ENCODE assay signal across 10 mouse cellular contexts in genomic region chr14:119139381-119139950, GRCm38 (mm10). TPM values are rescaled to one million over a fixed set of nuclear protein-coding genes. Genes with fewer than 3 reads are reported as not detected.
DNase-seq lines count a peak whose midpoint lies in the region; ATAC-seq and TF ChIP-seq lines count a peak whose summit lies in the region.
"Had no signal": no experiment of that assay in that cellular context is flagged by ENCODE, and none has a peak within 500 bp of the region (broad histone marks: within the 10 kb centered on the region; RNA-seq: fewer than 3 reads in every experiment).

No protein-coding gene starts in this region.

- no peaks in the 10 kb centered on the region for H3K9me3 ChIP-seq in heart, embryonic 14.5 days (ENCODE audit: control insufficient read depth, low read length)
- no peaks in the 10 kb centered on the region for H3K9me3 ChIP-seq in hindbrain, postnatal 0 days (ENCODE audit: low read length)
- H3K9me3 ChIP-seq in stomach, embryonic 16.5 days (replicated peaks; ENCODE audit: control insufficient read depth, low read length): no peaks in the 10 kb centered on the region

- no peak overlapping the region for H3K9ac ChIP-seq in heart, embryonic 14.5 days (ENCODE audit: low read length)
- H3K9ac ChIP-seq in hindbrain, postnatal 0 days (replicated peaks; ENCODE audit: low read length): peak overlapping the region; percentile 69; the same call in 1 of the 2 replicates
- H3K9ac ChIP-seq in stomach, embryonic 16.5 days (ENCODE audit: low read length): no peak overlapping the region

- ATAC-seq in heart, embryonic 14.5 days (ENCODE audit: insufficient number of reproducible peaks, insufficient read depth, low FRiP score, low read depth): no peak
- ATAC-seq in hindbrain, postnatal 0 days: no peak
- ATAC-seq in stomach, embryonic 16.5 days (ENCODE audit: insufficient read depth, low FRiP score): no peak

- 36% methylated on average over 9 of the region's 9 CpGs for WGBS in heart, embryonic 14.5 days
- WGBS in hindbrain, postnatal 0 days: 28% methylated on average over 9 of the region's 9 CpGs
- WGBS in stomach, embryonic 16.5 days: 46% methylated on average over 9 of the region's 9 CpGs
- WGBS in thymus, adult 2 months: 62% methylated on average over 9 of the region's 9 CpGs

- H3K4me3 ChIP-seq in heart, embryonic 14.5 days (ENCODE audit: control insufficient read depth in 1 of 2, insufficient read depth in 1 of 2, low read depth in 1 of 2, low read length in 2 of 2): peak overlapping the region in 1 of 2 experiments; percentile 73; a peak in 2 of 4 replicates
- peak overlapping the region; percentile 75 for H3K4me3 ChIP-seq in hindbrain, postnatal 0 days (ENCODE audit: low read length)
- H3K4me3 ChIP-seq in stomach, embryonic 16.5 days (replicated peaks; ENCODE audit: low read length): peak overlapping the region; percentile 67; the same call in 1 of the 2 replicates
- no peak overlapping the region for H3K4me3 ChIP-seq in thymus, adult 2 months (ENCODE audit: control insufficient read depth, insufficient read depth, low read length)

- no peak for DNase-seq in heart, adult 8-10 months (ENCODE audit: low spot score)
- DNase-seq in right cerebral cortex, adult 18-20 months: peak; percentile 18
- no peak for DNase-seq in right cerebral cortex, postnatal 36 days (ENCODE audit: low spot score in 2 of 2)
- peak; percentile 60 for DNase-seq in hindbrain, postnatal 0 days (ENCODE audit: low spot score)
- no peak for DNase-seq in thymus, adult 2 months
- no peak for DNase-seq in layer of hippocampus, adult 11-12 months (ENCODE audit: low spot score)

- H3K36me3 ChIP-seq in heart, embryonic 14.5 days (ENCODE audit: control insufficient read depth, insufficient read depth, low read length): no peaks in the 10 kb centered on the region
- H3K36me3 ChIP-seq in hindbrain, postnatal 0 days (ENCODE audit: insufficient read depth, low read length): no peaks in the 10 kb centered on the region
- H3K36me3 ChIP-seq in stomach, embryonic 16.5 days (ENCODE audit: control insufficient read depth, insufficient read depth, low read length): no peaks in the 10 kb centered on the region
- no peaks in the 10 kb centered on the region for H3K36me3 ChIP-seq in thymus, adult 2 months (ENCODE audit: control insufficient read depth, insufficient read depth, low read length)

- H3K27me3 ChIP-seq in heart, embryonic 14.5 days (ENCODE audit: control insufficient read depth, insufficient read depth, low read length): peaks cover 53% of the 10 kb centered on the region
- H3K27me3 ChIP-seq in hindbrain, postnatal 0 days (ENCODE audit: insufficient read depth, low read length): peaks cover 4% of the 10 kb centered on the region
- H3K27me3 ChIP-seq in stomach, embryonic 16.5 days (ENCODE audit: control insufficient read depth, insufficient read depth, low read length): peaks cover 20% of the 10 kb centered on the region
- peaks cover 9% of the 10 kb centered on the region for H3K27me3 ChIP-seq in thymus, adult 2 months (ENCODE audit: control insufficient read depth, insufficient read depth, low read length)
- H3K27me3 ChIP-seq: CH12.LX had no signal

- TF ChIP-seq POLR2A in thymus, adult 2 months (IDR thresholded peaks at IDR 0.05; ENCODE audit: control insufficient read depth, extremely low read depth, insufficient read depth, low read length, poor library complexity): no peak

- H3K4me1 ChIP-seq in heart, embryonic 14.5 days (ENCODE audit: control insufficient read depth in 2 of 2, insufficient read depth in 2 of 2, low read length in 2 of 2): peaks cover 0 to 8% of the 10 kb centered on the region in 2 experiments; a peak in 2 of 4 replicates
- H3K4me1 ChIP-seq in hindbrain, postnatal 0 days (ENCODE audit: insufficient read depth, low read length): no peaks in the 10 kb centered on the region
- H3K4me1 ChIP-seq in stomach, embryonic 16.5 days (ENCODE audit: control insufficient read depth, insufficient read depth, low read length): peaks cover 9% of the 10 kb centered on the region; the same call in 1 of the 2 replicates
- no peaks in the 10 kb centered on the region for H3K4me1 ChIP-seq in thymus, adult 2 months (replicated peaks; ENCODE audit: control insufficient read depth, insufficient read depth, low read length)

- H3K4me2 ChIP-seq in heart, embryonic 14.5 days (ENCODE audit: low read length): peak overlapping the region; percentile 99
- peak overlapping the region; percentile 90 for H3K4me2 ChIP-seq in hindbrain, postnatal 0 days (ENCODE audit: low read depth, low read length)
- peak overlapping the region; percentile 98 for H3K4me2 ChIP-seq in stomach, embryonic 16.5 days (ENCODE audit: low read depth, low read length)

- no peak overlapping the region for H3K27ac ChIP-seq in heart, embryonic 14.5 days (replicated peaks in 1 of 2; ENCODE audit: control insufficient read depth in 1 of 2, insufficient read depth in 1 of 2, low read depth in 2 of 2, low read length in 2 of 2)
- no peak overlapping the region for H3K27ac ChIP-seq in hindbrain, postnatal 0 days
- H3K27ac ChIP-seq in stomach, embryonic 16.5 days (ENCODE audit: low read length): no peak overlapping the region
- no peak overlapping the region for H3K27ac ChIP-seq in thymus, adult 2 months (ENCODE audit: control insufficient read depth, insufficient read depth, low read length)

- no peak for TF ChIP-seq CTCF in hindbrain, postnatal 0 days (IDR thresholded peaks at IDR 0.05; ENCODE audit: low read depth)
- no peak for TF ChIP-seq CTCF in thymus, adult 2 months (IDR thresholded peaks at IDR 0.05; ENCODE audit: borderline replicate concordance, control insufficient read depth, extremely low read depth, insufficient read depth, low read length, poor library complexity)

RNA-seq across cellular contexts. Expression of gene Hs6st3, which starts 1.3 kb away (rescaled TPM):
- 0.11 TPM in 1 of 2 replicates, not detected in the other for polyA plus RNA-seq in heart, embryonic 14.5 days (2014; fragmentation: Nextera tagmentation; extraction: Ambion mirVana)
- total RNA-seq in heart, adult 8-10 months (2022): not detected
- 36.6 and 38.6 TPM in 2 replicates for total RNA-seq in hindbrain, postnatal 0 days (2014; rRNA removed)
- 2.8 TPM in 2 replicates for polyA plus RNA-seq in hindbrain, postnatal 0 days (2015; fragmentation: Nextera tagmentation; extraction: Ambion mirVana)
- polyA plus RNA-seq in stomach, embryonic 16.5 days (2015; fragmentation: Nextera tagmentation; extraction: Ambion mirVana): not detected in 2 replicates
- 0.05 TPM in 1 of 2 replicates, not detected in the other for polyA plus RNA-seq in thymus, adult 2 months (2012; rRNA removed)
- total RNA-seq: CH12.LX had no signal
- polyA plus RNA-seq: liver, embryonic 16.5 days had no signal

RNA-seq across cellular contexts. Expression of gene Uggt2, which starts 40.2 kb away (rescaled TPM):
- polyA plus RNA-seq in heart, embryonic 14.5 days (2014; fragmentation: Nextera tagmentation; extraction: Ambion mirVana): 9.2 and 10.4 TPM in 2 replicates
- 1 to 10 TPM; 6.8 to 9.6 (median 7.5) TPM for total RNA-seq in heart, adult 8-10 months (2022)
- 19.3 and 28.0 TPM in 2 replicates for total RNA-seq in hindbrain, postnatal 0 days (2014; rRNA removed)
- polyA plus RNA-seq in hindbrain, postnatal 0 days (2015; fragmentation: Nextera tagmentation; extraction: Ambion mirVana): 13.2 and 14.2 TPM in 2 replicates
- polyA plus RNA-seq in stomach, embryonic 16.5 days (2015; fragmentation: Nextera tagmentation; extraction: Ambion mirVana): 8.9 and 10.2 TPM in 2 replicates
- 0.55 and 0.84 TPM in 2 replicates for polyA plus RNA-seq in thymus, adult 2 months (2012; rRNA removed)

Comparison
In these comparisons a context has a peak if more than half of its experiments do, and no peak if none do; other contexts are left out.
1. DNase-seq: peak in right cerebral cortex, adult 18-20 months (single experiment) and hindbrain, postnatal 0 days (single experiment); none in heart, adult 8-10 months (single experiment), right cerebral cortex, postnatal 36 days (0 of 2), thymus, adult 2 months (single experiment) and layer of hippocampus, adult 11-12 months (single experiment).
2. Peak in every context shown above with its lines, with median percentiles within 50 percentile points of each other: H3K4me2 ChIP-seq.